Mouse (Mus musculus): ENCODE results near the gene Tmem151b. TPM values are rescaled to one million over a fixed set of nuclear protein-coding genes. Genes with fewer than 3 reads are reported as not detected.

Gene Tmem151b
- polyA plus RNA-seq, 1 experiment from 2014 or later: 10.1 TPM

DNA sequence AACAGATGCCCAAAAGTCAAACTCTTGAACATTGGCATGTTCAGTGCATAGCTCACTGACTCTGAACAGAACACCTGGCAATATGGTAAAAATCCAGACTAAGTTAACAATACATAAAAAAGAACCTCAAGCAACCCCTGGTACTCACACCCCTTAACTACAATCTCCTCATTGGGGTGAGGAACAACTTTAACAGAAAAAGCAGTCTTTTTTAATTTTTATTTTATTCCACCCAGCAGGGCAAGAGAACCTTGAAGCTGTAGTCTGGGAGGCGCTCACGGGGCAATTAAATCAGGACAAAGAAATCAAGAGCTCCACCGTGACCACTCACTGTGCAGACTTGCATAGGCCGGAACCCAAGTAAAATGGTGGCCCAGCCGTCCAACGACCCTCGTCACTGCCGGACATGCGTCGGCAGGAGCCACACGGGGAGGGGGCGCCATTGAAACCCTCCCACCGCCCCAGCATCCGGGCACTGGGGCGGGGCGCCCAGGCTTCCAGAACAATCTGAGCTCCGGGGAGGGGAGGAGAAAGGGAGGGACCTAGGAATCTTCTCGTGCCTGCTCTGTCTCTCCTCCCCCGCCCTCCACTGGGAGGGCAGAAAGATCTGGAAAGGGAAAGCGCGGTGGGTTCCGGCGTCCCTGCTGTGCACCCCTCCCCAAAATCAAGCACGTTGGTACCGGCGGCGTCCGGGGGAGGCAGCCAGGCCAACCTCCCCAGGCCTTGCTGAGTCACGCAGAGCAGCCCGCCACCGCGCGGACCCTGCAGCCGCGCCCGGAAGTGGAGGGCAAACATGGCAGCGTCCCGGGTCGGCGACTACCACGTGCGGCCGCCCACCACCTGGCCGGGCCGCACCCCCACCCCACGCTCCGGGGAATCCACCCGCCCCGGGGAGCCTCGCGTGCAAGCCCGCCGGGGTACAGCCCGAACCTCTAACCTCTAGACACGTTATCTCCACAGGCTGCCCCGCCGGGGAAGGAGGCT is 22.9 kb upstream of the Tmem151b start:
- peaks cover 46% of the 10 kb centered on the region for H3K36me3 ChIP-seq
- peak overlapping the region; percentile 99 for H3K4me3 ChIP-seq
- WGBS: under 1% methylated on average over 57 of the region's 57 CpGs
- peak overlapping the region; percentile 82 for H3K4me2 ChIP-seq
- peak; percentile 48 for ATAC-seq (ENCODE audit: insufficient number of reproducible peaks, insufficient read depth, low FRiP score, low TSS enrichment, low read depth)
- H3K9me3 ChIP-seq: no peaks in the 10 kb centered on the region
- peak overlapping the region; percentile 98 for H3K27ac ChIP-seq
- H3K9ac ChIP-seq: peak overlapping the region; percentile 100
- H3K4me1 ChIP-seq: peaks cover 30% of the 10 kb centered on the region
- no peaks in the 10 kb centered on the region for H3K27me3 ChIP-seq

DNA sequence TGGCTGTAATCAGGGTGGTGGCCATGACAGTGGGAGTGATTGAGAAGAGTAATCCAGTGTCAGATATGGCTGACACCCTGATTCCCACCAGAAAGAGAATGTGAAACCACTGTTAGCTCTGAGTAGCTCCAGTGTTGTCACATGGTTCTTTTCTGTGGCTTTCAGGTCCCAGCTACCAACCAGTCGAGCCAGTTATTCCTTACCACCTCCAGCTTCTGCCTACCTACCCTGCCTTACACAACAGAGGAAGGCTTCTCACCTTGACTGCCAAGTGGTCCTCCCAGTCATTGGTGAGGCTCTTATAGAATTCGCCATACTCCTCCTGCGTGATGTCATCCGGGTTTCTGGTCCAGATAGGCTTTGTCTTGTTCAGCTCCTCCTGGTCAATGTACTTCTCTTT is 20.5 kb upstream of the Tmem151b start:
- Histone ChIP-seq H3K9me3 (no peaks in the 10 kb centered on the region), H3K4me1 (peaks cover 51% of the 10 kb centered on the region), H3K9ac (peak overlapping the region; percentile 22; the same call in 1 of the 2 replicates), H3K4me3 (peak overlapping the region; percentile 3; the same call in 1 of the 2 replicates), H3K36me3 (peaks cover 69% of the 10 kb centered on the region), H3K4me2 (no peak overlapping the region), H3K27me3 (no peaks in the 10 kb centered on the region), H3K27ac (no peak overlapping the region)
- ATAC-seq (ENCODE audit: insufficient number of reproducible peaks, insufficient read depth, low FRiP score, low TSS enrichment, low read depth): no peak
- 81% methylated on average over 4 of the region's 4 CpGs for WGBS

DNA sequence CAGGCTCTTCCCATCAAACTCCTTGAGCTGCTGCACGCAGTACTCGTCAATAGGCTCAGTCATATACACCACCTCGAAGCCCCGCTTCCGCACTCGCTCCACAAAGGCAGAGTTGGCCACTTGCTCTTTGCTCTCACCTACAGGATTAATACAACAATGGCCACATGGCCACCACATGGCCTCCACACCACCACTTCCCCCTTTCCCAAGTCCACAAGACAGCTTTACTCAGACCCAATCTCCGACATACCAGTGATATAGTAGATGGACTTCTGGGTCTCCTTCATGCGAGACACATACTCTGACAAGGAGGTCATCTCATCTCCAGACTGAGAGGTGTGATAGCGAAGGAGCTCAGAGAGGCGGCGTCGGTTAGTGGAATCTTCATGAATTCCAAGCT is 19.5 kb upstream of the Tmem151b start:
- H3K9me3 ChIP-seq: no peaks in the 10 kb centered on the region
- H3K27ac ChIP-seq: no peak overlapping the region
- no peak for ATAC-seq (ENCODE audit: insufficient number of reproducible peaks, insufficient read depth, low FRiP score, low TSS enrichment, low read depth)
- H3K4me2 ChIP-seq: no peak overlapping the region
- H3K9ac ChIP-seq: no peak overlapping the region
- H3K4me3 ChIP-seq: no peak overlapping the region
- H3K27me3 ChIP-seq: no peaks in the 10 kb centered on the region
- WGBS: 83% methylated on average over 12 of the region's 12 CpGs
- H3K4me1 ChIP-seq: peaks cover 49% of the 10 kb centered on the region
- peaks cover 70% of the 10 kb centered on the region for H3K36me3 ChIP-seq

DNA sequence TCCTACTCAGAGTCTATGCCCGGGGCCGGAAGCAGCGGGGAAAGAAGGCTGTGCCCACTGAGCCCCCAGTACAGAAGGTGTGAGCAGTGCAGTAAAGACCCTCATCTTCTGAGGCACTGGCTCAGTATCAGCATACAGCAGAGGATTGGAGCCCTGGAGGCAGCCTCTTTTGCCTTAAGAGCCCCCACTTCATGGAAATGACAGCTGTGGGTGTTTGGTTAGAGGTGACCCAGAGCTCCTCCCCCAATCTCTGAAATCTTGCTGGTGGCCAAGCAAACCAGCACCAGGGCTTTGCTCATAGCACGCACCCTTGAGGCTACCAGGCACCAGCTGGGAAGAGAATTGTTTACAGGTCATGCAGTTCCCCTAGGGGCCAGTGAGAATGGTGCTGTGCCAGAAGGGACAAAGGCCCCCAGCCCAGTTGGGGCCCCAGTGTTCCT is 17.7 kb upstream of the Tmem151b start:
- Histone ChIP-seq H3K4me3 (no peak overlapping the region), H3K27me3 (no peaks in the 10 kb centered on the region), H3K4me2 (no peak overlapping the region), H3K9ac (0 out of 2 replicates have a peak overlapping the region, but pooled peaks have one; percentile 27), H3K9me3 (no peaks in the 10 kb centered on the region), H3K4me1 (peaks cover 52% of the 10 kb centered on the region), H3K36me3 (peaks cover 70% of the 10 kb centered on the region), H3K27ac (no peak overlapping the region)
- no peak for ATAC-seq (ENCODE audit: insufficient number of reproducible peaks, insufficient read depth, low FRiP score, low TSS enrichment, low read depth)
- WGBS: 31% methylated on average over 4 of the region's 4 CpGs

DNA sequence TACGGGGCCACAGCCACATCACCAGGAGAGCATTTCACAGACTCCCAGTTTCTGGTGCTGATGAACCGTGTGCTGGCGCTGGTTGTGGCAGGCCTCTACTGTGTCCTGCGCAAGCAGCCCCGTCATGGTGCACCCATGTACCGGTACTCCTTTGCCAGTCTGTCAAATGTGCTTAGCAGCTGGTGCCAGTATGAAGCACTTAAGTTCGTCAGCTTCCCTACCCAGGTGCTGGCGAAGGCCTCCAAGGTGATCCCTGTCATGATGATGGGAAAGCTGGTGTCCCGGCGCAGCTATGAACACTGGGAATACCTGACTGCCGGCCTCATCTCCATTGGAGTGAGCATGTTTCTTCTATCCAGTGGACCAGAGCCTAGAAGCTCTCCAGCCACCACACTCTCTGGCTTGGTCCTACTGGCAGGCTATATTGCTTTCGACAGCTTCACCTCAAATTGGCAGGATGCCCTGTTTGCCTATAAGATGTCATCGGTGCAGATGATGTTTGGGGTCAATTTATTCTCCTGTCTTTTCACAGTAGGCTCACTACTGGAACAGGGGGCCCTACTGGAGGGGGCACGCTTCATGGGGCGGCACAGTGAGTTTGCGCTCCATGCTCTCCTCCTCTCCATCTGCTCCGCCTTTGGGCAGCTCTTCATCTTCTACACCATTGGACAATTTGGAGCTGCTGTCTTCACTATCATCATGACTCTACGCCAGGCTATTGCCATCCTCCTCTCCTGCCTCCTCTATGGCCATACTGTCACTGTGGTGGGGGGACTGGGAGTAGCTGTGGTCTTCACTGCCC is 17.1 kb upstream of the Tmem151b start:
- no peak overlapping the region for H3K4me2 ChIP-seq
- ATAC-seq (ENCODE audit: insufficient number of reproducible peaks, insufficient read depth, low FRiP score, low TSS enrichment, low read depth): no peak
- H3K4me3 ChIP-seq: no peak overlapping the region
- H3K36me3 ChIP-seq: peaks cover 66% of the 10 kb centered on the region
- peaks cover 48% of the 10 kb centered on the region for H3K4me1 ChIP-seq
- H3K27ac ChIP-seq: 0 out of 2 replicates have a peak overlapping the region, but pooled peaks have one; percentile 34
- WGBS: 65% methylated on average over 18 of the region's 18 CpGs
- no peaks in the 10 kb centered on the region for H3K27me3 ChIP-seq
- H3K9me3 ChIP-seq: no peaks in the 10 kb centered on the region
- peak overlapping the region; percentile 27; the same call in 1 of the 2 replicates for H3K9ac ChIP-seq

DNA sequence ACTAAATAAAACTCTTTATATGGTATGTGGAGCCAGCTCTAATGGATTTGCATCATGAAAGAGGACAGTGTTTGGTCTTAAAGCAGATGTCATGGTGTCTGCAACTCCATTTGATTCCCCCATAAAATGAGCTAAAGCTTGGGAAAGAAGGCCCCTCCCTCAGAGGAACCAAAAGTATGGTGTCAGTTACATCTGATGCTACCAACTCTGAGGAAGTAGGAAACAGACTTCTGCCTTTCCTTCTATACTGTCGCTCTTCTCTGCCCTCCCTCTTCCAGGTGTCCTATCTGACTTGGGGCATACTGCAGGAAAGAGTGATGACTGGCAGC is 16.5 kb upstream of the Tmem151b start:
- Histone ChIP-seq H3K36me3 (peaks cover 61% of the 10 kb centered on the region), H3K9ac (no peak overlapping the region), H3K4me3 (no peak overlapping the region), H3K27ac (no peak overlapping the region), H3K4me1 (peaks cover 42% of the 10 kb centered on the region), H3K9me3 (no peaks in the 10 kb centered on the region), H3K27me3 (no peaks in the 10 kb centered on the region), H3K4me2 (no peak overlapping the region)
- ATAC-seq (ENCODE audit: insufficient number of reproducible peaks, insufficient read depth, low FRiP score, low TSS enrichment, low read depth): no peak
- whole genome bisulfite sequencing: 74% methylated on average over 1 of the region's 1 CpGs

DNA sequence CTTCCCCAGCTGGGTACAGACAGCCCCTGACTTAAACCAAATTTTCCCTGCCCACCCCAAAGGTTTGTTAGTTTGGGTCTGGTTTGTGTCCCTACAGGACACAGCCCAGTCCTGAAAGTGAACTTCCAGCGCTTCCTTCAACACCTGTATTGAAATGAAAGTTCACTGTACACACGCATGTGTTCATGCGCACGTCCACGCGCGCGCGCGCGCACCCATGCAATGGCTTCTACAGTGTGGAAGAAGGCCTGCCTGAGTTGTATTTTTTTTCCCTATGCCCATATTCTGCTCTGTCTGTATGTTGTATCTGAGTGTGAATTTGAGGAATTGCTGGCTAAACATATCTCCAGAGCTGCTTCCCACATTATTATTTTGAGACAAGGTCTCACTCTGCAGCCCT is 15.6 kb upstream of the Tmem151b start:
- H3K27me3 ChIP-seq: no peaks in the 10 kb centered on the region
- peaks cover 35% of the 10 kb centered on the region for H3K4me1 ChIP-seq
- H3K9me3 ChIP-seq: no peaks in the 10 kb centered on the region
- no peak overlapping the region for H3K27ac ChIP-seq
- H3K4me2 ChIP-seq: peak overlapping the region; percentile 97
- 91% methylated on average over 11 of the region's 11 CpGs for WGBS
- ATAC-seq (ENCODE audit: insufficient number of reproducible peaks, insufficient read depth, low FRiP score, low TSS enrichment, low read depth): no peak
- peaks cover 54% of the 10 kb centered on the region for H3K36me3 ChIP-seq
- peak overlapping the region; percentile 81 for H3K4me3 ChIP-seq
- H3K9ac ChIP-seq: peak overlapping the region; percentile 94

DNA sequence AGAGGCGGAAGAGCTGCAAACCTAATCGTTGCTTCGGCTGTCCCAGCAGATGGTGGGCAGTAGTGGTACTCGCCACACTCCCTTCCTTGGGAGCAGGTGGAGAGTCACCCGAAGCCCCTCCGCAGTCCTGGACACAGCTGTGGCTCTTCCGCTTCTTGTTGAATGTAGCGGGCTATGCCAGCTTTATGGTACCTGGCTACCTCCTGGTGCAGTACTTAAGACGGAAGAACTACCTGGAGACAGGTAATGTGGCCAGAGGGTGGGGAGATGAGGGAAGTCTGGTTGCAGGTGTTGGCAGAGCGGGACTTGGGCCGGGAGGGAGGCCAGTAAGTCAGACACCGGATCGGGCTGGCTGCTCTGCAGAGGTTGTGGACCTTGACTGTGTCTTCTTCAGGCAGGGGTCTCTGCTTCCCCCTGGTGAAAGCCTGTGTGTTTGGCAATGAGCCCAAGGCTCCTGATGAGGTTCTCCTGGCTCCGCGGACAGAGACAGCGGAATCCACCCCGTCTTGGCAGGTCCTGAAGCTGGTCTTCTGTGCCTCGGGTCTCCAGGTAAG is 15.1 kb upstream of the Tmem151b start:
- H3K4me1 ChIP-seq: peaks cover 32% of the 10 kb centered on the region
- peak overlapping the region; percentile 81 for H3K4me3 ChIP-seq
- peak overlapping the region; percentile 94 for H3K9ac ChIP-seq
- peaks cover 49% of the 10 kb centered on the region for H3K36me3 ChIP-seq
- H3K27me3 ChIP-seq: no peaks in the 10 kb centered on the region
- ATAC-seq (ENCODE audit: insufficient number of reproducible peaks, insufficient read depth, low FRiP score, low TSS enrichment, low read depth): no peak
- peak overlapping the region; percentile 97 for H3K4me2 ChIP-seq
- WGBS: 7% methylated on average over 18 of the region's 18 CpGs
- peak overlapping the region; percentile 86 for H3K27ac ChIP-seq
- H3K9me3 ChIP-seq: no peaks in the 10 kb centered on the region

DNA sequence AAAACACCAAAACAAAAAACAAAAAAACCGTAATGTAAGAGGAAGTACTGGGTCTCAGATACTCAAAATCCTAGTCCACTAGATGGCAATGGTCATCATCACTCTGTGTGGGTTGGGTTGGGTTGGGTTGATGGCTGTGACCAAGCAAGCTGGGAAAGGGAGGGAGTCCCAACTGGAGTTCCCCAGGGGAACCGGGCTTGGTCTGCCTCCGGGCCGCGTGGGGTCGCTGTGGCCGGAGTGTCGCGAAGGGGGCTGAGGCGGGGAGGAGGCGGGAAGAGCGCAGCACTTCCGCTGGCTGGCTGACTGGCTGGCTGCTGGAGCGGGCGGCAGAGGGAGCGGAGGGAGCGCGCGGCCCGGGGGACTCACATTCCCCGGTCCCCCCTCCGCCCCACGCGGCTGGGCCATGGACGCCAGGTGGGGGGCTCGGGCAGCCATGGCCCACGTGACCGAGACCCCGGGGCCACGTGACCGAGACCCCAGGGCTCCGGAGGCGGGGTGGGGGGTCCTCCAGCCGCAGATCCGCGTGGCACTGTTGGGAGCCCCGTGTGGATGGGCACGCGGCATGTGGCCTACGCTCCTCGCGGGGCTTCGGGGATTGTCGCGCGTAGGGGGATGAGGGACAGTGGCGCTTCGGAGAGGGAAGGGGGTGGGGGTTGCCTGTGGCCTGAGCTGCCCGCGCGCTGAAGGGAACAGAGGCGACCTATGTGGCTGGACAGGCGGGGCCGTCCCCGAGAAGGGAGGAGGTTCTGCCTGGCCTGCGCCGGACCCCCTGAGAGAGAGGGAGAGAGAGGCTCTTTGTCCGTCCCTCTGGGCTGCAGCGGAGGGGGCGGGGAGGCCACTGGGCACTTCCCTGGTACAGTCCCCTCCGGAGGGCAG is 14.4 kb upstream of the Tmem151b start, which contains the start of gene Slc35b2:
Gene Slc35b2, plus strand, starts transcription at position 220 of the 876 bp plus-strand sequence.
- peak; percentile 74 for ATAC-seq (ENCODE audit: insufficient number of reproducible peaks, insufficient read depth, low FRiP score, low TSS enrichment, low read depth)
- under 1% methylated on average over 60 of the region's 61 CpGs for WGBS

DNA sequence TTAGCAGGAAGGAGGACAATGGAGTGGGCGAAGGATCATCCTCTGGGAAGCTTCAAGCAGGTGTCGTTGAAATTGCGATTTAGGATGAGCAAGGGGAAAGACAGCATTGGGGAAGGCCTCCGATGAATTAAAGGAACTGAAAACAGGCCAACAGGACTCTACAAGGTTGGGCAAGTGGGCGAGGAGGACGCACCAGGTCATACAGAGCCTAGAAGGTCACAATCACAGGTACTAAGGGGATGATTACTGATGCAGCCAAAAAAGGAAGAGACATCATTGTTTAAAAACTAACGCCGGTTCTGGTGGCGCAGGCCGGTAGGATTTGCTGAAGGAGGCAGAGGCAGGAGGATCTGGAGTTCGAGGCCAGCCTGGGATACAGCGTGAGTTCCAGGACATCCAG is 13.7 kb upstream of the Tmem151b start:
- Histone ChIP-seq H3K27ac (no peak overlapping the region), H3K9ac (peak overlapping the region; percentile 94; the same call in 1 of the 2 replicates), H3K36me3 (peaks cover 35% of the 10 kb centered on the region), H3K4me1 (peaks cover 32% of the 10 kb centered on the region), H3K4me2 (peak overlapping the region; percentile 97), H3K4me3 (peak overlapping the region; percentile 81), H3K27me3 (no peaks in the 10 kb centered on the region), H3K9me3 (no peaks in the 10 kb centered on the region)
- WGBS: 77% methylated on average over 12 of the region's 12 CpGs
- ATAC-seq (ENCODE audit: insufficient number of reproducible peaks, insufficient read depth, low FRiP score, low TSS enrichment, low read depth): no peak

More for the DNA sequence above, 14.4 kb upstream of the Tmem151b start, which contains the start of gene Slc35b2:
- Histone ChIP-seq H3K4me1 (peaks cover 32% of the 10 kb centered on the region), H3K27ac (peak within 1 kb of the TSS; percentile 86), H3K4me3 (peak within 1 kb of the TSS; percentile 81), H3K27me3 (no peaks in the 10 kb centered on the region), H3K9ac (peak within 1 kb of the TSS; percentile 94), H3K9me3 (no peaks in the 10 kb centered on the region), H3K36me3 (peaks cover 42% of the 10 kb centered on the region), H3K4me2 (peak within 1 kb of the TSS; percentile 97)
